Mouse (Mus musculus) frontal cortex, postnatal 25 days (tissue): ENCODE results near the gene Mfsd6l.

Experiments used
- DNase-seq, 2 experiments: peaks; one replicate each; pipeline ENCODE4 v3.0.0; 2022; ENCODE audit warnings: low spot score in 2 of 2

Mfsd6l gene

GRCm38 (mm10) chr11:68555918-68556584 is at the start of gene Mfsd6l:
TSS of gene Mfsd6l (plus strand) at chr11:68556186.
- DNase-seq, result no peak

GRCm38 (mm10) chr11:68507246-68507645 is 48.7 kb upstream of the Mfsd6l start:
- no peak for DNase-seq

- DNase-seq, result no peak
Measured at GRCm38 (mm10) chr11:68508619-68509018, 47.4 kb upstream of the Mfsd6l start.

GRCm38 (mm10) chr11:68509194-68509593 is 46.8 kb upstream of the Mfsd6l start:
- DNase-seq, result no peak

- no peak for DNase-seq
Measured at GRCm38 (mm10) chr11:68513969-68514368, 42.0 kb upstream of the Mfsd6l start.

- no peak for DNase-seq
Measured at GRCm38 (mm10) chr11:68519362-68519761, 36.6 kb upstream of the Mfsd6l start.

GRCm38 (mm10) chr11:68519815-68520214 is 36.2 kb upstream of the Mfsd6l start:
- no peak for DNase-seq

GRCm38 (mm10) chr11:68520439-68520838 is 35.5 kb upstream of the Mfsd6l start:
- DNase-seq, result no peak

- no peak for DNase-seq
Measured at GRCm38 (mm10) chr11:68521352-68521751, 34.6 kb upstream of the Mfsd6l start.

- DNase-seq, result no peak
Measured at GRCm38 (mm10) chr11:68526441-68526840, 29.5 kb upstream of the Mfsd6l start.

GRCm38 (mm10) chr11:68531066-68531806 is 24.8 kb upstream of the Mfsd6l start:
- DNase-seq, result peak; percentile 52 to 58

- DNase-seq, result no peak
Measured at GRCm38 (mm10) chr11:68531941-68532535, 23.9 kb upstream of the Mfsd6l start.

GRCm38 (mm10) chr11:68532773-68533172 is 23.2 kb upstream of the Mfsd6l start:
- no peak for DNase-seq

- DNase-seq, result no peak
Measured at GRCm38 (mm10) chr11:68533971-68534475, 22.0 kb upstream of the Mfsd6l start.

- no peak for DNase-seq
Measured at GRCm38 (mm10) chr11:68536026-68536425, 20.0 kb upstream of the Mfsd6l start.

GRCm38 (mm10) chr11:68536465-68536864 is 19.5 kb upstream of the Mfsd6l start:
- DNase-seq, result no peak

GRCm38 (mm10) chr11:68539621-68540020 is 16.4 kb upstream of the Mfsd6l start:
- DNase-seq, result no peak

GRCm38 (mm10) chr11:68544554-68544953 is 11.4 kb upstream of the Mfsd6l start:
- no peak for DNase-seq

GRCm38 (mm10) chr11:68545172-68545571 is 10.8 kb upstream of the Mfsd6l start:
- no peak for DNase-seq

- DNase-seq, result no peak
Measured at GRCm38 (mm10) chr11:68545682-68546222, 10.2 kb upstream of the Mfsd6l start.

- DNase-seq, result no peak
Measured at GRCm38 (mm10) chr11:68547484-68547883, 8.5 kb upstream of the Mfsd6l start.

GRCm38 (mm10) chr11:68549597-68549996 is 6.4 kb upstream of the Mfsd6l start:
- no peak for DNase-seq
